Mouse (Mus musculus) cerebellum, adult 2 months (tissue): ENCODE data around the gene Rspry1.

Source experiments
- CTCF ChIP-seq: fragments of 200-500 bp; IDR thresholded peaks from 2 replicates; pipeline ENCODE4 v1.5.1; 2011; ENCODE audit warnings: low read depth, mild to moderate bottlenecking, control low read depth, low read length, moderate library complexity, borderline replicate concordance; ENCODE audit not compliant: insufficient read depth
- POLR2A ChIP-seq: fragments of 200-500 bp; IDR thresholded peaks from 2 replicates; pipeline ENCODE4 v1.6.1; 2011; ENCODE audit warnings: low read length, control low read depth, borderline replicate concordance; ENCODE audit not compliant: insufficient read depth

- no peak for TF ChIP-seq POLR2A
- no peak for TF ChIP-seq CTCF
Measured at GRCm38 (mm10) chr8:94641938-94642337, 40.2 kb downstream of the Rspry1 start.
